Mouse (Mus musculus): ENCODE measurements at regions not wholly inside any gene's neighbourhood (a gene's known extent, or its start where the extent isn't known, plus 50 kb on each side); places are given as distances from the start of the nearest gene placed in this dataset.

DNA sequence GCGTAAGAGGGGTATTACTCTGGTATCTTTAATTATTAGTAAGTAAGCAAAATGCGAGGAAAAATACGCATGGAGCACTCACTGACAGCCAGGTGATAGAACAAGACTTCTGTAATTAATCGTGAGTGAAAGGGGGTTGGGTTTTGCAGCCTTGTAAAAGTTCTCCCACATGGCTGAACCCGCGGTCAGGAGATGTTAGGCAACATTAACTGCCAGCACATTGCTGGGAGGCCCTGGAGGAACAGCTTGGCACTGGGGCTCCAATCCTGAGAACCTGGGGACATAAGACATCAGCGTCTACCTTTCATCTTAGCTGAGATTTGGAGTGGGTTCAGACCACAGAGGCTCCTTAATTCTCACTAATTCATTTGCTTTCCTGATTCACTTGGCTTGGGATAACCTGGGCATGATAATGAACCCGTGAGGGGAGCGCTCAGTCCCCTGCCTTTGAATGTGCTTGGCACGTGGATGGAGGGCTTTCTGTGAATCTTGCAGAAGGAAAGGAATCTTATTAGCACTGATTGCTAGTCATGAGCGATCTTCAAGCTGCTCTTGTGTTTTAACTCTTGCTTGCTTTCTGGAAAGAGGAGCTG, 241.3 kb downstream of the Fign start:
- H3K9ac ChIP-seq (ENCODE audit: low read depth, low read length) = no peak overlapping the region
- H3K4me3 ChIP-seq (ENCODE audit: low read depth, low read length) = no peak overlapping the region
- H3K4me1 ChIP-seq (ENCODE audit: control insufficient read depth, insufficient read depth, low read length) = no peaks in the 10 kb centered on the region; the same call in 1 of the 2 replicates
- H3K4me2 ChIP-seq (ENCODE audit: low read length) = peak overlapping the region; percentile 6; the same call in 1 of the 2 replicates
- H3K9me3 ChIP-seq (replicated peaks; ENCODE audit: control insufficient read depth, low read length, poor library complexity, severe bottlenecking) = no peaks in the 10 kb centered on the region
- H3K27me3 ChIP-seq (ENCODE audit: control insufficient read depth, insufficient read depth, low read depth, low read length) = no peaks in the 10 kb centered on the region
- H3K36me3 ChIP-seq (ENCODE audit: control insufficient read depth, insufficient read depth, low read length) = no peaks in the 10 kb centered on the region
- peak; percentile 54; the same call in 1 of the 2 replicates for ATAC-seq
- 34% methylated on average over 11 of the region's 11 CpGs for WGBS
- H3K27ac ChIP-seq (ENCODE audit: low read length) = no peak overlapping the region

DNA sequence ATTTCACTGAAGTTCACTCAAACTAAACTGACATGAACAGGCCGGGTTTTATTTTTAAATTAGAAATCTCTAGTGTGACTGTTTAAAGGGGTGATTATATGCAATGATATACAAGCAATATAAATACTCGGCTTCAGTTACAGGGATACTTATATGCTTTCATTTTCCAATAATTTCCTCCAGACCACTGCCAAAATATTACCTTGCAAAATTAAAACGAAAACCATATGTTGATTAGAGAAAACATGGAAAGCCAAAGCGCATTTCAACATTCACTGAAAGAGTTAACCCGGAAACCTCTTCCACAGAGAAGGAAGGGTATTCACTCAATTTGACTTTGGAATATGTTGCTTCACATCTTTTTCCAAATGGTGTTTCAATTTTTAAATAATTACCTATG, 242.4 kb downstream of the Fign start:
- H3K27me3 ChIP-seq (ENCODE audit: control insufficient read depth, insufficient read depth, low read depth, low read length) = no peaks in the 10 kb centered on the region
- 85% methylated on average over 5 of the region's 5 CpGs for WGBS
- H3K36me3 ChIP-seq (ENCODE audit: control insufficient read depth, insufficient read depth, low read length) = no peaks in the 10 kb centered on the region
- no peak overlapping the region for H3K27ac ChIP-seq (ENCODE audit: low read length)
- no peak overlapping the region for H3K9ac ChIP-seq (ENCODE audit: low read depth, low read length)
- no peaks in the 10 kb centered on the region; the same call in 1 of the 2 replicates for H3K4me1 ChIP-seq (ENCODE audit: control insufficient read depth, insufficient read depth, low read length)
- ATAC-seq = no peak
- no peaks in the 10 kb centered on the region for H3K9me3 ChIP-seq (replicated peaks; ENCODE audit: control insufficient read depth, low read length, poor library complexity, severe bottlenecking)
- no peak overlapping the region for H3K4me2 ChIP-seq (ENCODE audit: low read length)
- no peak overlapping the region for H3K4me3 ChIP-seq (ENCODE audit: low read depth, low read length)

- Histone ChIP-seq H3K9me3 (replicated peaks; ENCODE audit: control insufficient read depth, low read length, poor library complexity, severe bottlenecking) (no peaks in the 10 kb centered on the region), H3K9ac (ENCODE audit: low read depth, low read length) (no peak overlapping the region), H3K27ac (ENCODE audit: low read length) (0 out of 2 replicates have a peak overlapping the region, but pooled peaks have one; percentile 10), H3K4me1 (ENCODE audit: control insufficient read depth, insufficient read depth, low read length) (no peaks in the 10 kb centered on the region; the same call in 1 of the 2 replicates), H3K27me3 (ENCODE audit: control insufficient read depth, insufficient read depth, low read depth, low read length) (no peaks in the 10 kb centered on the region), H3K36me3 (ENCODE audit: control insufficient read depth, insufficient read depth, low read length) (no peaks in the 10 kb centered on the region), H3K4me3 (ENCODE audit: low read depth, low read length) (no peak overlapping the region), H3K4me2 (ENCODE audit: low read length) (no peak overlapping the region)
- WGBS = 22% methylated on average over 1 of the region's 1 CpGs
- no peak for ATAC-seq
Measured at GRCm38 (mm10) chr2:63854198-63854875, 243.5 kb downstream of the Fign start.

GRCm38 (mm10) chr2:63853226-63853625, 244.6 kb downstream of the Fign start:
- no peaks in the 10 kb centered on the region; the same call in 1 of the 2 replicates for H3K4me1 ChIP-seq (ENCODE audit: control insufficient read depth, insufficient read depth, low read length)
- ATAC-seq = no peak
- 54% methylated on average over 10 of the region's 10 CpGs for WGBS
- no peaks in the 10 kb centered on the region for H3K27me3 ChIP-seq (ENCODE audit: control insufficient read depth, insufficient read depth, low read depth, low read length)
- H3K36me3 ChIP-seq (ENCODE audit: control insufficient read depth, insufficient read depth, low read length) = no peaks in the 10 kb centered on the region
- no peak overlapping the region for H3K9ac ChIP-seq (ENCODE audit: low read depth, low read length)
- no peak overlapping the region for H3K4me3 ChIP-seq (ENCODE audit: low read depth, low read length)
- H3K27ac ChIP-seq (ENCODE audit: low read length) = no peak overlapping the region
- no peak overlapping the region for H3K4me2 ChIP-seq (ENCODE audit: low read length)
- no peaks in the 10 kb centered on the region for H3K9me3 ChIP-seq (replicated peaks; ENCODE audit: control insufficient read depth, low read length, poor library complexity, severe bottlenecking)

DNA sequence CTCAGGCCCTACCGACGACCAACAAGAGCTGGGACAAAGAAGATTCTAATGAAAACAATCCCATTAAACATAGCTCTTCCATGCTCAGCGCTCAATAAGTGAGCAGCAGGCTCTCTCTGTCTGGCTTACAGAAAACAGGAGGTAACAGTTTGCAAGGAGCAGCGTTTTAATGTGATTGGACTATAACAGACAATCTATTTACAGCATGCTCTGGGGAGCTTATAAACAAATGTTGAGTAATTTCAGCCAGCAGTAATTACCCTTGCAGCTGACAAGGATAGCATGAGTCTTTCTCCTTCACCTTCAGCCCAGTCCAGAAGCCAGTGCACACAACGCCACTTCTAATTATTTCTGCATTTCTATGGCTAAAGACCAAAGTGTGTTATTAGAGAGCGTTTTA, 245.6 kb downstream of the Fign start:
- no peak overlapping the region for H3K27ac ChIP-seq (ENCODE audit: low read length)
- H3K9ac ChIP-seq (ENCODE audit: low read depth, low read length) = no peak overlapping the region
- H3K36me3 ChIP-seq (ENCODE audit: control insufficient read depth, insufficient read depth, low read length) = no peaks in the 10 kb centered on the region
- H3K4me3 ChIP-seq (ENCODE audit: low read depth, low read length) = no peak overlapping the region
- peak; percentile 47; the same call in 1 of the 2 replicates for ATAC-seq
- H3K9me3 ChIP-seq (replicated peaks; ENCODE audit: control insufficient read depth, low read length, poor library complexity, severe bottlenecking) = no peaks in the 10 kb centered on the region
- WGBS = 37% methylated on average over 6 of the region's 6 CpGs
- no peak overlapping the region for H3K4me2 ChIP-seq (ENCODE audit: low read length)
- no peaks in the 10 kb centered on the region for H3K27me3 ChIP-seq (ENCODE audit: control insufficient read depth, insufficient read depth, low read depth, low read length)
- no peaks in the 10 kb centered on the region; the same call in 1 of the 2 replicates for H3K4me1 ChIP-seq (ENCODE audit: control insufficient read depth, insufficient read depth, low read length)

DNA sequence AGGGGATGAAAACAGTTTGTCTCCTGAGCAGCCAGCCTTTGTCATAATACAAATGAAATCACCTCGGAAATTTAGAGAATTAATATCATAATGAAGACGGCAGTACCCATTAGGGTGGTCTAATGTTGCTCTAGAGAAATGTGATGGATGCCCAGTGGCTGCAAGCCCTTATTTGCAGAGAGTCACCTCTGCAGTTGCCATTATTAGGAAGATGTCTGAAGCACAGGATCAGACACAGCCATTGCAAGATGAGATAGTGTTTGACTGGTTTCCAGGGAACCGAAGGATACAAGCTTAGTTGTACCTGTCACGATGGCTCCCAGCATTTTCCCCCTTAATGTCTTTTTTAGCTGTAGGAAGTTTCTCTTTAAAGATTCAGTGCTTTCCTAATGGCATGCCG, 247.8 kb downstream of the Fign start:
- no peaks in the 10 kb centered on the region; the same call in 1 of the 2 replicates for H3K4me1 ChIP-seq (ENCODE audit: control insufficient read depth, insufficient read depth, low read length)
- H3K4me3 ChIP-seq (ENCODE audit: low read depth, low read length) = no peak overlapping the region
- no peaks in the 10 kb centered on the region for H3K27me3 ChIP-seq (ENCODE audit: control insufficient read depth, insufficient read depth, low read depth, low read length)
- H3K27ac ChIP-seq (ENCODE audit: low read length) = no peak overlapping the region
- no peak overlapping the region for H3K4me2 ChIP-seq (ENCODE audit: low read length)
- 0 out of 2 replicates have a peak, but pooled peaks cover 2% of the 10 kb centered on the region for H3K9me3 ChIP-seq (replicated peaks; ENCODE audit: control insufficient read depth, low read length, poor library complexity, severe bottlenecking)
- 62% methylated on average over 5 of the region's 5 CpGs for WGBS
- H3K9ac ChIP-seq (ENCODE audit: low read depth, low read length) = no peak overlapping the region
- H3K36me3 ChIP-seq (ENCODE audit: control insufficient read depth, insufficient read depth, low read length) = no peaks in the 10 kb centered on the region
- peak; percentile 73 for ATAC-seq

- Histone ChIP-seq H3K4me3 (ENCODE audit: low read depth, low read length) (no peak overlapping the region), H3K9ac (ENCODE audit: low read depth, low read length) (no peak overlapping the region), H3K9me3 (replicated peaks; ENCODE audit: control insufficient read depth, low read length, poor library complexity, severe bottlenecking) (0 out of 2 replicates have a peak, but pooled peaks cover 2% of the 10 kb centered on the region), H3K4me1 (ENCODE audit: control insufficient read depth, insufficient read depth, low read length) (no peaks in the 10 kb centered on the region; the same call in 1 of the 2 replicates), H3K4me2 (ENCODE audit: low read length) (no peak overlapping the region), H3K27me3 (ENCODE audit: control insufficient read depth, insufficient read depth, low read depth, low read length) (no peaks in the 10 kb centered on the region), H3K36me3 (ENCODE audit: control insufficient read depth, insufficient read depth, low read length) (no peaks in the 10 kb centered on the region), H3K27ac (ENCODE audit: low read length) (no peak overlapping the region)
- 71% methylated on average over 6 of the region's 6 CpGs for WGBS
- ATAC-seq = no peak
Measured at GRCm38 (mm10) chr2:63849486-63849885, 248.4 kb downstream of the Fign start.

DNA sequence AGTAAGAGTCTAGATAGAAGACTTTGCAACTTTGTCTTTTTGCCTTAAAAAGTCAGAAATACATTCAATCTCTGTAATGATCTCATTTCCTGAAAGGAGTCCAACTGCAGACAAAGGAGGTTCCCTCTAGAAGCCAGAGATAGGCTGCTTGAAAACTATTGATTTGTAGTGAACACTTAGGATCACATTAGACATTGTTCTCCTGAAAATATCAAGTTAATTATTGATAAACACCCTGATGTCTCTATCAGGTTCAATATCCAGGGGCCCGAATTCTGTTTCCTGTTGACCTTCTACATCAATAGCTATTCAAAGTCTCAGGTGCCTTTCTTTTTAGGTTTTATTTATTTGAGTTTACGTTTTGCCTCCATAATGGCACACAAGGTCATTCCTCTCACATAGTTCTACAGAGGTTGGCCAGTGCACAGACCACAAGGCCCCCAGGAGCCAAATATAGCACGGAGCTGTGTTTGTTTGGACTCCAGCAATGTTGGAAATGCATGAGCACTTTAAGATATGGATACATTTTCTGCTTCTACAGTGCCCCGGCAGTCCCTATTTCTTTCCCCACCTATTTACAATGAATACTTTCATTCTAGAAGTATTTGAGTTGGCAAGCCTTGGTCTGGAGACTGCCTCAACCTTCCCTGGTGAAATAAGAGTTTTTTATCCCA, 265.7 kb downstream of the Fign start:
- Histone ChIP-seq H3K4me3 (ENCODE audit: low read depth, low read length) (no peak overlapping the region), H3K27me3 (ENCODE audit: control insufficient read depth, insufficient read depth, low read depth, low read length) (no peaks in the 10 kb centered on the region), H3K9ac (ENCODE audit: low read depth, low read length) (no peak overlapping the region), H3K4me2 (ENCODE audit: low read length) (no peak overlapping the region), H3K4me1 (ENCODE audit: control insufficient read depth, insufficient read depth, low read length) (no peaks in the 10 kb centered on the region), H3K9me3 (replicated peaks; ENCODE audit: control insufficient read depth, low read length, poor library complexity, severe bottlenecking) (no peaks in the 10 kb centered on the region), H3K36me3 (ENCODE audit: control insufficient read depth, insufficient read depth, low read length) (no peaks in the 10 kb centered on the region), H3K27ac (ENCODE audit: low read length) (no peak overlapping the region)
- ATAC-seq = no peak
- WGBS = 87% methylated on average over 4 of the region's 4 CpGs

- Histone ChIP-seq H3K27me3 (ENCODE audit: control insufficient read depth, insufficient read depth, low read depth, low read length) (no peaks in the 10 kb centered on the region), H3K4me3 (ENCODE audit: low read depth, low read length) (no peak overlapping the region), H3K9me3 (replicated peaks; ENCODE audit: control insufficient read depth, low read length, poor library complexity, severe bottlenecking) (no peaks in the 10 kb centered on the region), H3K9ac (ENCODE audit: low read depth, low read length) (no peak overlapping the region), H3K36me3 (ENCODE audit: control insufficient read depth, insufficient read depth, low read length) (no peaks in the 10 kb centered on the region), H3K4me1 (ENCODE audit: control insufficient read depth, insufficient read depth, low read length) (no peaks in the 10 kb centered on the region), H3K27ac (ENCODE audit: low read length) (no peak overlapping the region), H3K4me2 (ENCODE audit: low read length) (no peak overlapping the region)
- WGBS = 86% methylated on average over 5 of the region's 5 CpGs
- ATAC-seq = no peak
Measured at GRCm38 (mm10) chr2:63830431-63830830, 267.4 kb downstream of the Fign start.
